Mouse (Mus musculus) activated CD4-positive, CD25-positive, alpha-beta regulatory T cell, adult 9 weeks (primary cell): ENCODE data around the gene Fam90a1a. TPM values are rescaled to one million over a fixed set of nuclear protein-coding genes. Genes with fewer than 3 reads are reported as not detected.

Experiments
- polyA plus RNA-seq: library from polyadenylated mRNA; unstranded; fragments of 100-300 nt; shearing (Covaris generic); gene quantifications from one replicate; pipeline ENCODE4 v1.2.1, GENCODE M21; 2017

The Fam90a1a gene
- polyA plus RNA-seq, result not detected

DNA sequence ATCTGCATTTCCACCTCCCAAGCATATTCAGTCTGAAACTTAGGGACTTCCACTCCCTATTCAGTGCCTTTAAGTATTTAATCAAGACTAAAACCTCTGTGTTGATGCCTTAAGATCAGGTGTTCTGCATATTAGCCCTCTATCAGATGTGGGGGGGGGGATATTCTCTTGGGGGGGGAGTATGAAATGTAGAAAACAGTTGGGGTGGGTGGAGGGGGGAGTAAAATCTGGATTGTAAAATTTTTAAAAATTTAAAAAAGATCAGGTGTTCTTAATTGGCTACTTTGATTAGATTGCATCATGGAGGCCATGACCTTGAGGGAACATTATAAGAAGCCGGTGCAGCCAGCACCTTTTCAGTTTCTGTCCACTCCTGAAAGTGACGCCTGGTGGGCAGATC lies at the start of gene Fam90a1a:
Gene Fam90a1a, plus strand, starts transcription at position 301 of the 400 bp plus-strand sequence.

DNA sequence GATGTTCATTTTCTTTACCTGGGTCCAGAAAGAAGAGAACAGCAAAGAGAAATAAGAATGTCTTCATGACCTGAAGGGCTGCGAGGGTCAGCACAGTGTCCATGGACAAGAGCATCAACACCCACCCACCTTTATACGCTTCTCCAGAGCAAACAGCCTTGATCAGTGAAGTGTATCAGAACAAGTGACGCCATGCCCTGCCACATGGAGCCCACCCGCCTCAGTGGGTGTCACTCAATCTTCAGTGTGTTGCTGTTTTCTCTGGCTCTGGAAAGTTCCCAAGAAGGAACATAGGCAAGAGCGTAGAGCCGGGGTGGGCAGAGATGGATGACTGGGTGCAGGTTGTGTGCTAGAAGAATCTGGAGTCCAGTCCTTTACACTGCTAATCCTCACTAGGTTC lies 25.9 kb upstream of the Fam90a1a start, which contains the start of gene Defb15:
Gene Defb15, minus strand, starts transcription at position 101 of the 400 bp plus-strand sequence.

DNA sequence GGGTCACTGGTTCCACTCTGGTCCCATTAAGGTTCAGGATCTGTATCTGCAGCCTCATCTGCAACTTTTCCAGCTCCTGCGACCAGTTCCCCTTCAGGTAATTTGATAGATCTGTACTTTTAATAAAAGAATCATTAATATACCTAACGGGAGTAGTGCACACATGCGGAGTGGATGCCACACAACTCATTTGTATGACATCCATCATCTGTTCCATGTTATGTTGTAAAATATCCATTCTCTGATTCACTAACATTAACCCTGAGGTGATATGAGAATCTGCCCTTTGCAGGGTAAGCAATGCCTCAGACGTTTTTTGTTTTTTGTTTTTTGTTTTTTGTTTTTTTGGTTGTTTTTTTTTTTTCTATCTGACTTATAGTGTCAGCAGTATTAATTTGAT lies 20.5 kb upstream of the Fam90a1a start, which contains the start of gene Defb35:
Gene Defb35, plus strand, starts transcription at position 301 of the 400 bp plus-strand sequence.

GRCm38 (mm10) chr8:21946462-21946861 lies 12.1 kb upstream of the Fam90a1a start, which contains the start of gene Defb13:
Gene Defb13, plus strand, starts transcription at chr8:21946762.

GRCm38 (mm10) chr8:21969475-21969874 lies 11.0 kb downstream of the Fam90a1a start, which contains the start of gene Ccdc70:
Gene Ccdc70, plus strand, starts transcription at chr8:21969775.

Other genes with a start within 250 kb of the Fam90a1a start
- gene Defa24, start 224.2 kb upstream of the Fam90a1a start, polyA plus RNA-seq, result not detected
- not detected for gene Defb50, start 135.2 kb upstream of the Fam90a1a start, polyA plus RNA-seq
- not detected for gene Defb2, start 118.8 kb upstream of the Fam90a1a start, polyA plus RNA-seq
- gene Defb10, start 99.8 kb upstream of the Fam90a1a start, polyA plus RNA-seq, result not detected
- gene Defb9, start 73.3 kb upstream of the Fam90a1a start, polyA plus RNA-seq, result not detected
- gene Defb11, start 52.3 kb upstream of the Fam90a1a start, polyA plus RNA-seq, result not detected
- gene Defb15, start 26.0 kb upstream of the Fam90a1a start, polyA plus RNA-seq, result not detected
- gene Defb35, start 20.4 kb upstream of the Fam90a1a start, polyA plus RNA-seq, result not detected
- gene Defb13, start 12.0 kb upstream of the Fam90a1a start, polyA plus RNA-seq, result not detected
- not detected for gene Ccdc70, start 11.1 kb downstream of the Fam90a1a start, polyA plus RNA-seq
- gene Atp7b, start 101.6 kb downstream of the Fam90a1a start, polyA plus RNA-seq, result 0.10 TPM
- gene Alg11, start 102.0 kb downstream of the Fam90a1a start, polyA plus RNA-seq, result 9.6 TPM
- not detected for gene Nek5, start 166.3 kb downstream of the Fam90a1a start, polyA plus RNA-seq
- gene Nek3, start 207.7 kb downstream of the Fam90a1a start, polyA plus RNA-seq, result 10.5 TPM
- gene Ckap2, start 227.1 kb downstream of the Fam90a1a start, polyA plus RNA-seq, result 4.4 TPM
- 45.3 TPM for gene Vps36, start 234.1 kb downstream of the Fam90a1a start, polyA plus RNA-seq